ENCODE assay signal across 15 mouse cellular contexts in genomic region chr19:4999445-5000140, GRCm38 (mm10). TPM values are rescaled to one million over a fixed set of nuclear protein-coding genes. Genes with fewer than 3 reads are reported as not detected.
A peak's percentile ranks its signal among the peaks of the same experiment; 100 is the strongest.
DNase-seq lines count a peak whose midpoint lies in the region; ATAC-seq lines count a peak whose summit lies in the region.
"Had no signal": no experiment of that assay in that cellular context is flagged by ENCODE, and none has a peak within 500 bp of the region (broad histone marks: within the 10 kb centered on the region; RNA-seq: fewer than 3 reads in every experiment).

No protein-coding gene starts in this region.

- peaks cover 9% of the 10 kb centered on the region; the same call in 1 of the 2 replicates for H3K27me3 ChIP-seq in heart, embryonic 11.5 days (ENCODE audit: control insufficient read depth, insufficient read depth, low read length)
- peaks cover 10% of the 10 kb centered on the region; the same call in 1 of the 2 replicates for H3K27me3 ChIP-seq in midbrain, embryonic 15.5 days (replicated peaks)
- no peaks in the 10 kb centered on the region for H3K27me3 ChIP-seq in midbrain, embryonic 11.5 days (ENCODE audit: control insufficient read depth, insufficient read depth, low read length)
- H3K27me3 ChIP-seq in intestine, embryonic 14.5 days (replicated peaks; ENCODE audit: control insufficient read depth, insufficient read depth, low read length) = 0 out of 2 replicates have a peak, but pooled peaks cover 2% of the 10 kb centered on the region
- no peaks in the 10 kb centered on the region for H3K27me3 ChIP-seq in stomach, embryonic 16.5 days (ENCODE audit: control insufficient read depth, insufficient read depth, low read length)

- peak overlapping the region; percentile 27 for H3K4me2 ChIP-seq in heart, embryonic 11.5 days
- H3K4me2 ChIP-seq in midbrain, embryonic 15.5 days = peak overlapping the region; percentile 27
- no peak overlapping the region for H3K4me2 ChIP-seq in midbrain, embryonic 11.5 days
- H3K4me2 ChIP-seq in intestine, embryonic 14.5 days (ENCODE audit: low read length) = peak overlapping the region; percentile 25
- H3K4me2 ChIP-seq in stomach, embryonic 16.5 days (ENCODE audit: low read depth, low read length) = peak overlapping the region; percentile 50; the same call in 1 of the 2 replicates
- H3K4me2 ChIP-seq: liver, embryonic 12.5 days; midbrain, embryonic 12.5 days had no signal

- WGBS in heart, embryonic 11.5 days (ENCODE audit: insufficient replicate concordance) = 62% methylated on average over 6 of the region's 6 CpGs
- WGBS in midbrain, embryonic 15.5 days = 72% methylated on average over 6 of the region's 6 CpGs
- 74% methylated on average over 6 of the region's 6 CpGs for WGBS in midbrain, embryonic 11.5 days
- 69% methylated on average over 6 of the region's 6 CpGs for WGBS in intestine, embryonic 14.5 days
- WGBS in stomach, embryonic 16.5 days = 60% methylated on average over 6 of the region's 6 CpGs

- no peak overlapping the region for H3K9ac ChIP-seq in heart, embryonic 11.5 days (ENCODE audit: low read depth, low read length)
- H3K9ac ChIP-seq in midbrain, embryonic 15.5 days = no peak overlapping the region; the same call in 1 of the 2 replicates
- H3K9ac ChIP-seq in midbrain, embryonic 11.5 days (ENCODE audit: low read length) = no peak overlapping the region
- no peak overlapping the region for H3K9ac ChIP-seq in intestine, embryonic 14.5 days (ENCODE audit: low read length)
- 0 out of 2 replicates have a peak overlapping the region, but pooled peaks have one; percentile 1 for H3K9ac ChIP-seq in stomach, embryonic 16.5 days (ENCODE audit: low read length)
- H3K9ac ChIP-seq: liver, embryonic 12.5 days; midbrain, embryonic 12.5 days had no signal

- peaks cover 11% of the 10 kb centered on the region for H3K4me1 ChIP-seq in heart, embryonic 11.5 days (ENCODE audit: control insufficient read depth, insufficient read depth, low read length)
- H3K4me1 ChIP-seq in midbrain, embryonic 15.5 days = peaks cover 51% of the 10 kb centered on the region
- H3K4me1 ChIP-seq in midbrain, embryonic 11.5 days (ENCODE audit: control insufficient read depth, insufficient read depth, low read length) = peaks cover 9% of the 10 kb centered on the region
- peaks cover 7% of the 10 kb centered on the region; the same call in 1 of the 2 replicates for H3K4me1 ChIP-seq in intestine, embryonic 14.5 days (replicated peaks; ENCODE audit: control insufficient read depth, insufficient read depth, low read length)
- H3K4me1 ChIP-seq in stomach, embryonic 16.5 days (ENCODE audit: control insufficient read depth, insufficient read depth, low read length) = no peaks in the 10 kb centered on the region

- DNase-seq in heart, postnatal 25 days (ENCODE audit: low spot score) = no peak
- DNase-seq in midbrain, embryonic 11.5 days (ENCODE audit: low spot score, missing footprints) = no peak
- DNase-seq in intestine, embryonic 14.5 days (ENCODE audit: low spot score) = no peak
- no peak for DNase-seq in spleen, postnatal 14 days (ENCODE audit: low spot score in 2 of 2)
- no peak for DNase-seq in gastrocnemius, postnatal 14 days
- DNase-seq: heart, postnatal 14 days; kidney, postnatal 25 days; thymus, postnatal 14 days had no signal

- H3K9me3 ChIP-seq in heart, embryonic 11.5 days (replicated peaks; ENCODE audit: control insufficient read depth, low read length) = no peaks in the 10 kb centered on the region
- H3K9me3 ChIP-seq in midbrain, embryonic 15.5 days = no peaks in the 10 kb centered on the region
- H3K9me3 ChIP-seq in midbrain, embryonic 11.5 days (ENCODE audit: control insufficient read depth, low read length) = no peaks in the 10 kb centered on the region
- H3K9me3 ChIP-seq in intestine, embryonic 14.5 days (ENCODE audit: control insufficient read depth, low read length) = no peaks in the 10 kb centered on the region
- H3K9me3 ChIP-seq in stomach, embryonic 16.5 days (replicated peaks; ENCODE audit: control insufficient read depth, low read length) = no peaks in the 10 kb centered on the region
- H3K9me3 ChIP-seq: liver, embryonic 12.5 days; midbrain, embryonic 12.5 days had no signal

- no peak overlapping the region for H3K4me3 ChIP-seq in heart, embryonic 11.5 days (ENCODE audit: low read depth, low read length)
- H3K4me3 ChIP-seq in midbrain, embryonic 15.5 days = no peak overlapping the region
- no peak overlapping the region for H3K4me3 ChIP-seq in midbrain, embryonic 11.5 days (ENCODE audit: low read depth, low read length)
- H3K4me3 ChIP-seq in intestine, embryonic 14.5 days (ENCODE audit: low read depth, low read length) = peak overlapping the region; percentile 6; the same call in 1 of the 2 replicates
- H3K4me3 ChIP-seq in stomach, embryonic 16.5 days (replicated peaks; ENCODE audit: low read length) = peak overlapping the region; percentile 9; the same call in 1 of the 2 replicates
- H3K4me3 ChIP-seq: liver, embryonic 12.5 days; midbrain, embryonic 12.5 days had no signal

- H3K36me3 ChIP-seq in heart, embryonic 11.5 days (ENCODE audit: control insufficient read depth, insufficient read depth, low read length) = no peaks in the 10 kb centered on the region
- no peaks in the 10 kb centered on the region for H3K36me3 ChIP-seq in midbrain, embryonic 15.5 days (replicated peaks)
- H3K36me3 ChIP-seq in midbrain, embryonic 11.5 days (ENCODE audit: control insufficient read depth, insufficient read depth, low read length) = no peaks in the 10 kb centered on the region
- H3K36me3 ChIP-seq in intestine, embryonic 14.5 days (ENCODE audit: control insufficient read depth, insufficient read depth, low read length) = no peaks in the 10 kb centered on the region
- H3K36me3 ChIP-seq in stomach, embryonic 16.5 days (ENCODE audit: control insufficient read depth, insufficient read depth, low read length) = no peaks in the 10 kb centered on the region
- H3K36me3 ChIP-seq: liver, embryonic 12.5 days; midbrain, embryonic 12.5 days had no signal

- ATAC-seq in heart, embryonic 11.5 days (replicated peaks; ENCODE audit: insufficient number of reproducible peaks, low FRiP score, low TSS enrichment) = no peak
- ATAC-seq in midbrain, embryonic 15.5 days (replicated peaks) = no peak
- no peak for ATAC-seq in midbrain, embryonic 11.5 days (ENCODE audit: low FRiP score)
- ATAC-seq in intestine, embryonic 14.5 days (replicated peaks; ENCODE audit: low FRiP score, low TSS enrichment, low read depth) = no peak
- ATAC-seq in stomach, embryonic 16.5 days (ENCODE audit: insufficient read depth, low FRiP score) = no peak
- ATAC-seq: activated CD4-positive, CD25-positive, alpha-beta regulatory T cell, adult 4 months; liver, embryonic 12.5 days had no signal

- no peak overlapping the region for H3K27ac ChIP-seq in heart, embryonic 11.5 days (ENCODE audit: low read depth, low read length)
- no peak overlapping the region for H3K27ac ChIP-seq in midbrain, embryonic 15.5 days
- H3K27ac ChIP-seq in midbrain, embryonic 11.5 days (ENCODE audit: low read depth, low read length) = no peak overlapping the region
- H3K27ac ChIP-seq in intestine, embryonic 14.5 days (ENCODE audit: low read depth) = no peak overlapping the region
- H3K27ac ChIP-seq in stomach, embryonic 16.5 days (ENCODE audit: low read length) = no peak overlapping the region
- H3K27ac ChIP-seq: liver, embryonic 12.5 days; midbrain, embryonic 12.5 days had no signal

- intact Hi-C loops in heart, postnatal 25 days (cut with DNase I) = loop anchor here (5.0 to 10.0 kb wide), 2 partner anchors 247 to 375 kb away; partner anchors contain the start of gene Rce1
- intact Hi-C loops in gastrocnemius, postnatal 14 days (cut with DNase I; ENCODE audit: low total_unique reads) = loop anchor here (5.0 kb wide), 1 partner anchor 37 kb away; the partner anchor contains the start of gene Mrpl11

RNA-seq across cellular contexts. Expression of gene Npas4, which starts 9.5 kb away (rescaled TPM):
- polyA plus RNA-seq in heart, embryonic 11.5 days (2014; fragmentation: Nextera tagmentation; extraction: Ambion mirVana) = 0.11 and 0.13 TPM in 2 replicates
- under 1 TPM in 1 of 2 experiments, not detected in 1; 0.06 TPM for total RNA-seq in heart, postnatal 25 days (2021)
- polyA plus RNA-seq in midbrain, embryonic 15.5 days (2015; fragmentation: Nextera tagmentation; extraction: Ambion mirVana) = 0.49 and 0.67 TPM in 2 replicates
- 0.04 TPM in 1 of 2 replicates, not detected in the other for polyA plus RNA-seq in midbrain, embryonic 11.5 days (2014; fragmentation: Nextera tagmentation; extraction: Ambion mirVana)
- polyA plus RNA-seq in intestine, embryonic 14.5 days (2014; fragmentation: Nextera tagmentation; extraction: Ambion mirVana) = 0.31 and 0.42 TPM in 2 replicates
- polyA plus RNA-seq in stomach, embryonic 16.5 days (2015; fragmentation: Nextera tagmentation; extraction: Ambion mirVana) = 0.23 and 0.34 TPM in 2 replicates
- not detected for total RNA-seq in gastrocnemius, postnatal 14 days (2021)
- total RNA-seq: heart, postnatal 14 days had no signal
- polyA plus RNA-seq: forebrain, embryonic 11.5 days; liver, embryonic 12.5 days had no signal

RNA-seq across cellular contexts. Expression of gene Slc29a2, which starts 24.1 kb away (rescaled TPM):
- 8.2 and 10.3 TPM in 2 replicates for polyA plus RNA-seq in heart, embryonic 11.5 days (2014; fragmentation: Nextera tagmentation; extraction: Ambion mirVana)
- 10 to 100 TPM; 12.2 to 13.3 TPM for total RNA-seq in heart, postnatal 25 days (2021)
- polyA plus RNA-seq in midbrain, embryonic 15.5 days (2015; fragmentation: Nextera tagmentation; extraction: Ambion mirVana) = 12.2 and 13.6 TPM in 2 replicates
- polyA plus RNA-seq in midbrain, embryonic 11.5 days (2014; fragmentation: Nextera tagmentation; extraction: Ambion mirVana) = 4.2 TPM in 2 replicates
- polyA plus RNA-seq in intestine, embryonic 14.5 days (2014; fragmentation: Nextera tagmentation; extraction: Ambion mirVana) = 6.8 and 7.0 TPM in 2 replicates
- 3.1 and 3.3 TPM in 2 replicates for polyA plus RNA-seq in stomach, embryonic 16.5 days (2015; fragmentation: Nextera tagmentation; extraction: Ambion mirVana)
- total RNA-seq in gastrocnemius, postnatal 14 days (2021) = 1 to 10 TPM; 4.9 to 6.5 TPM

RNA-seq across cellular contexts. Expression of gene Mrpl11, which starts 37.6 kb away (rescaled TPM):
- polyA plus RNA-seq in heart, embryonic 11.5 days (2014; fragmentation: Nextera tagmentation; extraction: Ambion mirVana) = 117 and 129 TPM in 2 replicates
- 10 to 100 TPM; 70.9 to 73.2 TPM for total RNA-seq in heart, postnatal 25 days (2021)
- polyA plus RNA-seq in midbrain, embryonic 15.5 days (2015; fragmentation: Nextera tagmentation; extraction: Ambion mirVana) = 91.7 and 96.4 TPM in 2 replicates
- 157 and 158 TPM in 2 replicates for polyA plus RNA-seq in midbrain, embryonic 11.5 days (2014; fragmentation: Nextera tagmentation; extraction: Ambion mirVana)
- 119 and 127 TPM in 2 replicates for polyA plus RNA-seq in intestine, embryonic 14.5 days (2014; fragmentation: Nextera tagmentation; extraction: Ambion mirVana)
- polyA plus RNA-seq in stomach, embryonic 16.5 days (2015; fragmentation: Nextera tagmentation; extraction: Ambion mirVana) = 79.6 and 80.5 TPM in 2 replicates
- total RNA-seq in gastrocnemius, postnatal 14 days (2021) = 10 to 100 TPM; 51.5 to 52.3 TPM

RNA-seq across cellular contexts. Expression of gene B4gat1, which starts 39.0 kb away (rescaled TPM):
- 37.4 and 46.9 TPM in 2 replicates for polyA plus RNA-seq in heart, embryonic 11.5 days (2014; fragmentation: Nextera tagmentation; extraction: Ambion mirVana)
- 10 to 100 TPM; 47.0 to 47.3 TPM for total RNA-seq in heart, postnatal 25 days (2021)
- polyA plus RNA-seq in midbrain, embryonic 15.5 days (2015; fragmentation: Nextera tagmentation; extraction: Ambion mirVana) = 78.8 and 80.6 TPM in 2 replicates
- polyA plus RNA-seq in midbrain, embryonic 11.5 days (2014; fragmentation: Nextera tagmentation; extraction: Ambion mirVana) = 40.1 and 41.7 TPM in 2 replicates
- 39.1 and 45.2 TPM in 2 replicates for polyA plus RNA-seq in intestine, embryonic 14.5 days (2014; fragmentation: Nextera tagmentation; extraction: Ambion mirVana)
- polyA plus RNA-seq in stomach, embryonic 16.5 days (2015; fragmentation: Nextera tagmentation; extraction: Ambion mirVana) = 41.8 and 44.1 TPM in 2 replicates
- 10 to 100 TPM; 20.4 to 23.7 TPM for total RNA-seq in gastrocnemius, postnatal 14 days (2021)

RNA-seq across cellular contexts. Expression of gene AC124502.3, which starts 39.1 kb away (rescaled TPM):
- 0.93 and 2.0 TPM in 2 replicates for polyA plus RNA-seq in heart, embryonic 11.5 days (2014; fragmentation: Nextera tagmentation; extraction: Ambion mirVana)
- total RNA-seq in heart, postnatal 25 days (2021) = 1 to 10 TPM; 2.2 TPM
- 3.6 and 4.2 TPM in 2 replicates for polyA plus RNA-seq in midbrain, embryonic 15.5 days (2015; fragmentation: Nextera tagmentation; extraction: Ambion mirVana)
- polyA plus RNA-seq in midbrain, embryonic 11.5 days (2014; fragmentation: Nextera tagmentation; extraction: Ambion mirVana) = 1.6 TPM in 2 replicates
- polyA plus RNA-seq in intestine, embryonic 14.5 days (2014; fragmentation: Nextera tagmentation; extraction: Ambion mirVana) = 1.1 and 1.6 TPM in 2 replicates
- 0.99 and 1.3 TPM in 2 replicates for polyA plus RNA-seq in stomach, embryonic 16.5 days (2015; fragmentation: Nextera tagmentation; extraction: Ambion mirVana)
- total RNA-seq in gastrocnemius, postnatal 14 days (2021) = under 1 TPM; 0.43 to 0.89 TPM

Comparison
In these comparisons a context has a peak if more than half of its experiments do, and no peak if none do; other contexts are left out.
1. H3K4me3 ChIP-seq: peak in intestine, embryonic 14.5 days (single experiment) and stomach, embryonic 16.5 days (single experiment); none in heart, embryonic 11.5 days (single experiment), midbrain, embryonic 15.5 days (single experiment) and midbrain, embryonic 11.5 days (single experiment).